Mouse (Mus musculus) embryonic facial prominence, embryonic 13.5 days (tissue): ENCODE results near the gene 5430419D17Rik. TPM values are rescaled to one million over a fixed set of nuclear protein-coding genes. Genes with fewer than 3 reads are reported as not detected.

Experiments used
- ATAC-seq: fragments of 200-750 bp; cut with Nextera tagmentation; 2 replicates; pipeline ENCODE4 v1.8.0; 2017; ENCODE audit warnings: low read depth; ENCODE audit not compliant: insufficient number of reproducible peaks, insufficient read depth, low FRiP score, low TSS enrichment
- H3K27ac ChIP-seq: fragments of 300-500 bp; sonication (generic); 2 replicates; pipeline ENCODE4 v1.5.1; 2015; ENCODE audit warnings: moderate library complexity, mild to moderate bottlenecking, inconsistent platforms
- H3K27me3 ChIP-seq: fragments of 300-500 bp; sonication (generic); 2 replicates; pipeline ENCODE4 v1.6.1; 2015; ENCODE audit warnings: mild to moderate bottlenecking, inconsistent platforms
- H3K36me3 ChIP-seq: fragments of 300-500 bp; sonication (generic); 2 replicates; pipeline ENCODE4 v1.6.1; 2015; ENCODE audit warnings: mild to moderate bottlenecking, inconsistent platforms
- H3K4me1 ChIP-seq: fragments of 300-500 bp; sonication (generic); 2 replicates; pipeline ENCODE4 v1.6.1; 2015; ENCODE audit warnings: inconsistent platforms
- H3K4me2 ChIP-seq: fragments of 300-500 bp; sonication (generic); 2 replicates; pipeline ENCODE4 v1.6.1; 2015; ENCODE audit warnings: moderate library complexity, mild to moderate bottlenecking, inconsistent platforms
- H3K4me3 ChIP-seq: fragments of 300-500 bp; sonication (generic); 2 replicates; pipeline ENCODE4 v1.5.1; 2015; ENCODE audit warnings: mild to moderate bottlenecking, inconsistent platforms
- H3K9ac ChIP-seq: fragments of 300-500 bp; sonication (generic); 2 replicates; pipeline ENCODE4 v1.6.1; 2015; ENCODE audit warnings: mild to moderate bottlenecking, inconsistent platforms
- H3K9me3 ChIP-seq: fragments of 300-500 bp; sonication (generic); 2 replicates; pipeline ENCODE4 v1.6.1; 2016; ENCODE audit warnings: inconsistent platforms
- WGBS: fragments of 180-500 bp; shearing (Covaris S2); methylation state at CpG from one replicate; pipeline ENCODE4 v1.1.7; 2015; ENCODE audit warnings: mixed read lengths; 5-methylcytosine and 5-hydroxymethylcytosine counted together
- polyA plus RNA-seq: library from polyadenylated mRNA; unstranded; fragments of >200 nt; fragmentation: Nextera tagmentation; extraction: Ambion mirVana; gene quantifications from 2 replicates; pipeline ENCODE4 v1.2.1, GENCODE M21; 2015

The 5430419D17Rik gene
- polyA plus RNA-seq, result not detected in 2 replicates

- H3K4me2 ChIP-seq, result no peak within 1 kb of the TSS
- no peak for ATAC-seq
- 83% methylated on average over 9 of the region's 9 CpGs for WGBS
- H3K9ac ChIP-seq, result no peak within 1 kb of the TSS
- H3K27me3 ChIP-seq, result no peaks in the 10 kb centered on the region
- H3K9me3 ChIP-seq, result no peaks in the 10 kb centered on the region
- no peak within 1 kb of the TSS for H3K4me3 ChIP-seq
- H3K4me1 ChIP-seq, result no peaks in the 10 kb centered on the region
- no peaks in the 10 kb centered on the region for H3K36me3 ChIP-seq
- no peak within 1 kb of the TSS for H3K27ac ChIP-seq
Observed at GRCm38 (mm10) chr7:131174121-131174520, at the start of gene 5430419D17Rik. Gene 5430419D17Rik (plus strand): TSS chr7:131174402.

- no peak overlapping the region for H3K4me2 ChIP-seq
- no peak overlapping the region for H3K4me3 ChIP-seq
- H3K36me3 ChIP-seq, result no peaks in the 10 kb centered on the region
- no peak for ATAC-seq
- no peaks in the 10 kb centered on the region for H3K9me3 ChIP-seq
- no peak overlapping the region for H3K9ac ChIP-seq
- H3K27ac ChIP-seq, result no peak overlapping the region
- no peaks in the 10 kb centered on the region for H3K27me3 ChIP-seq
- 62% methylated on average over 12 of the region's 12 CpGs for WGBS
- H3K4me1 ChIP-seq, result no peaks in the 10 kb centered on the region
Observed at GRCm38 (mm10) chr7:131130021-131130420, 44.2 kb upstream of the 5430419D17Rik start.

GRCm38 (mm10) chr7:131133181-131133580, 41.0 kb upstream of the 5430419D17Rik start:
- Histone ChIP-seq H3K9ac (no peak overlapping the region), H3K36me3 (no peaks in the 10 kb centered on the region), H3K27me3 (no peaks in the 10 kb centered on the region), H3K4me3 (no peak overlapping the region), H3K4me2 (no peak overlapping the region), H3K9me3 (no peaks in the 10 kb centered on the region; the same call in 1 of the 2 replicates), H3K4me1 (no peaks in the 10 kb centered on the region), H3K27ac (no peak overlapping the region)
- WGBS, result 77% methylated on average over 3 of the region's 3 CpGs
- no peak for ATAC-seq

- Histone ChIP-seq H3K27ac (no peak within 1 kb of the TSS), H3K4me3 (no peak within 1 kb of the TSS), H3K9me3 (no peaks in the 10 kb centered on the region), H3K36me3 (no peaks in the 10 kb centered on the region), H3K9ac (no peak within 1 kb of the TSS), H3K4me2 (no peak within 1 kb of the TSS), H3K27me3 (no peaks in the 10 kb centered on the region), H3K4me1 (no peaks in the 10 kb centered on the region)
- ATAC-seq, result no peak
- 90% methylated on average over 2 of the region's 2 CpGs for WGBS
Observed at GRCm38 (mm10) chr7:131146214-131146613, 28.0 kb upstream of the 5430419D17Rik start, which contains the start of gene 4933402N03Rik. Gene 4933402N03Rik (minus strand): TSS chr7:131146314.

- Histone ChIP-seq H3K27me3 (no peaks in the 10 kb centered on the region), H3K9me3 (no peaks in the 10 kb centered on the region), H3K36me3 (no peaks in the 10 kb centered on the region), H3K4me3 (no peak overlapping the region), H3K9ac (no peak overlapping the region), H3K27ac (no peak overlapping the region), H3K4me1 (no peaks in the 10 kb centered on the region), H3K4me2 (no peak overlapping the region)
- ATAC-seq, result no peak
- WGBS, result 86% methylated on average over 3 of the region's 3 CpGs
Observed at GRCm38 (mm10) chr7:131150179-131150578, 24.0 kb upstream of the 5430419D17Rik start.

GRCm38 (mm10) chr7:131153044-131153443, 21.2 kb upstream of the 5430419D17Rik start:
- Histone ChIP-seq H3K36me3 (no peaks in the 10 kb centered on the region), H3K4me1 (no peaks in the 10 kb centered on the region), H3K27me3 (no peaks in the 10 kb centered on the region), H3K4me2 (no peak overlapping the region), H3K4me3 (no peak overlapping the region), H3K9me3 (no peaks in the 10 kb centered on the region), H3K27ac (no peak overlapping the region), H3K9ac (no peak overlapping the region)
- WGBS, result 74% methylated on average over 5 of the region's 5 CpGs
- ATAC-seq, result no peak

- WGBS, result 69% methylated on average over 7 of the region's 7 CpGs
- H3K9me3 ChIP-seq, result no peaks in the 10 kb centered on the region
- H3K36me3 ChIP-seq, result no peaks in the 10 kb centered on the region
- no peak overlapping the region for H3K4me2 ChIP-seq
- ATAC-seq, result no peak
- no peaks in the 10 kb centered on the region for H3K4me1 ChIP-seq
- no peak overlapping the region for H3K4me3 ChIP-seq
- H3K9ac ChIP-seq, result no peak overlapping the region
- no peak overlapping the region for H3K27ac ChIP-seq
- H3K27me3 ChIP-seq, result no peaks in the 10 kb centered on the region
Observed at GRCm38 (mm10) chr7:131162251-131162650, 12.0 kb upstream of the 5430419D17Rik start.

- Histone ChIP-seq H3K4me2 (no peak overlapping the region), H3K4me1 (no peaks in the 10 kb centered on the region), H3K27me3 (no peaks in the 10 kb centered on the region), H3K36me3 (no peaks in the 10 kb centered on the region), H3K4me3 (no peak overlapping the region), H3K9me3 (no peaks in the 10 kb centered on the region), H3K27ac (no peak overlapping the region), H3K9ac (no peak overlapping the region)
- WGBS, result 81% methylated on average over 3 of the region's 3 CpGs
- ATAC-seq, result no peak
Observed at GRCm38 (mm10) chr7:131167771-131168170, 6.4 kb upstream of the 5430419D17Rik start.

GRCm38 (mm10) chr7:131169099-131169498, 5.1 kb upstream of the 5430419D17Rik start:
- Histone ChIP-seq H3K27ac (no peak overlapping the region), H3K4me3 (no peak overlapping the region), H3K27me3 (no peaks in the 10 kb centered on the region), H3K9me3 (no peaks in the 10 kb centered on the region), H3K4me2 (no peak overlapping the region), H3K9ac (no peak overlapping the region), H3K4me1 (no peaks in the 10 kb centered on the region), H3K36me3 (no peaks in the 10 kb centered on the region)
- no peak for ATAC-seq
- WGBS, result 60% methylated on average over 2 of the region's 2 CpGs

GRCm38 (mm10) chr7:131182685-131183084, 8.5 kb downstream of the 5430419D17Rik start:
- Histone ChIP-seq H3K27ac (no peak overlapping the region), H3K36me3 (no peaks in the 10 kb centered on the region), H3K4me2 (no peak overlapping the region), H3K9me3 (no peaks in the 10 kb centered on the region), H3K4me3 (no peak overlapping the region), H3K9ac (no peak overlapping the region), H3K4me1 (no peaks in the 10 kb centered on the region), H3K27me3 (no peaks in the 10 kb centered on the region)
- 43% methylated on average over 4 of the region's 4 CpGs for WGBS
- no peak for ATAC-seq

GRCm38 (mm10) chr7:131184339-131184738, 10.1 kb downstream of the 5430419D17Rik start:
- H3K9ac ChIP-seq, result no peak overlapping the region
- no peaks in the 10 kb centered on the region for H3K27me3 ChIP-seq
- WGBS, result 65% methylated on average over 8 of the region's 8 CpGs
- ATAC-seq, result no peak
- no peaks in the 10 kb centered on the region for H3K9me3 ChIP-seq
- no peak overlapping the region for H3K4me2 ChIP-seq
- no peaks in the 10 kb centered on the region for H3K4me1 ChIP-seq
- H3K27ac ChIP-seq, result no peak overlapping the region
- H3K36me3 ChIP-seq, result no peaks in the 10 kb centered on the region
- H3K4me3 ChIP-seq, result no peak overlapping the region

- H3K27ac ChIP-seq, result no peak overlapping the region
- H3K4me2 ChIP-seq, result no peak overlapping the region
- 76% methylated on average over 8 of the region's 8 CpGs for WGBS
- no peak overlapping the region for H3K4me3 ChIP-seq
- no peaks in the 10 kb centered on the region for H3K4me1 ChIP-seq
- H3K9me3 ChIP-seq, result no peaks in the 10 kb centered on the region
- H3K27me3 ChIP-seq, result no peaks in the 10 kb centered on the region
- ATAC-seq, result no peak
- no peaks in the 10 kb centered on the region for H3K36me3 ChIP-seq
- H3K9ac ChIP-seq, result no peak overlapping the region
Observed at GRCm38 (mm10) chr7:131187047-131187446, 12.8 kb downstream of the 5430419D17Rik start.

- Histone ChIP-seq H3K9ac (no peak overlapping the region), H3K4me1 (no peaks in the 10 kb centered on the region), H3K36me3 (no peaks in the 10 kb centered on the region), H3K9me3 (no peaks in the 10 kb centered on the region), H3K27me3 (no peaks in the 10 kb centered on the region), H3K4me3 (no peak overlapping the region), H3K27ac (no peak overlapping the region), H3K4me2 (no peak overlapping the region)
- WGBS, result 91% methylated on average over 14 of the region's 14 CpGs
- ATAC-seq, result no peak
Observed at GRCm38 (mm10) chr7:131187996-131188395, 13.8 kb downstream of the 5430419D17Rik start.
